Mouse (Mus musculus) kidney, postnatal 14 days (tissue): ENCODE measurements around the gene Radil.
A peak's percentile ranks its signal among the peaks of the same experiment; 100 is the strongest.

Experiments used
- DNase-seq: peaks from one replicate; pipeline ENCODE4 v3.0.0; 2022; ENCODE audit warnings: mixed read lengths

The Radil gene

DNA sequence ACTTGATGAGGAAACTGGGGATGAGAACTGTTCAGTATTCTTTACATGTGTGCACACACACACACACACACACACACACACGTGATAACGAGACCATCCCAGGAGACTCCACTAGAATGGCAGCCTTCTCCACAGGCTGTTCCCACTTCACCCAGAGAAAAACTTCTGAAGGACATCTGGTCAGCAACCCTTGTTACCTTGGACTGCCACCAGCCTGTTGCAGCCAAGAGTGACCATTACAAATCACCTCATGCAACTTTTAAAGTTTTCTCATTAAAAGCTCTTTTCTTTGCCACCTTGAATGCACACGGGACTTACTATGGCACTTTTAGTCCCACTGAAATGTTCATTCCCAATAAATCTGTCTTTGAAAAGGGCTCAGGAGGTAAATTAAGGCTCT, 13.6 kb downstream of the Radil start:
- DNase-seq = peak; percentile 24

DNA sequence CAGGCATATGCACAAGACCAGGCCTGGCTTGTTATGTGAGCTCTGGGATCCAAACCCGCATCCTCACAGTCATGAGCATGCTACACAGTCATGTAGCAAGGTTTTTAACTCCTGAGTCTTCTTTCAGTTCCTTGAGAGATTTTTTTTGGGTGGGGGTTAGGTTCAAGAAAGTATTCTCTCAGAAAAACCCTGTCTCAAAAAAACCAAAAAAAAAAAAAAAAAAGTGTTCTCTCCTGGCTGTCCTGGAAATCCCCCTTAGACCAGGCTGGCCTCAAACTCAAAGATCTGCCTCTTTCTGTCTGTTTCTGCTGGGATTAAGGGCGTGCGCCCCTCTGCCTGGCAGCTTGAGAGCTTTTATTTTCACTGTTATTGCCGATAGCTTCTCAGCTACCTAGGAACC, 15.5 kb downstream of the Radil start:
- DNase-seq = no peak

DNA sequence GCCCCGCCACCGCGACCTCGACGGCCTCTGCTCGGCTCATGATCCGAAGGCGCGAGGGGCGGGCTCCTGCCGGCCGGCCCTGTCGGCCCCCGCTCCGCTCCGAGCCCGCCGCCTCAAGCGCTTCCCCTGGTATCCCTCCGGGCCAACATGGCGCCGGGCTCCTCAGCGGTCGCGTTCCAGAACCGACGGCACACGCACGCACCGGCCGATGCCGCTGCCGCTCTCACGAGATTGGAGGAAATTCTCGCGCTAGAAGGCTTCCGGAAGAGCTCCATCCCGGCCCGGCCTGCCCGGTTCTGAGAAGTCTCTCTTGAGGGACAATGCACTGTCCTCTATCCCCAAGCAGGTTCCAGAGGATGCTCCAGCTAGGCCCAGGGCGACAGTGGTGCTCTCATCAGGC, 21.0 kb downstream of the Radil start, which contains the start of gene Papolb:
Gene Papolb (minus strand): TSS at position 162 of the 400 bp plus-strand sequence.
- DNase-seq = no peak

DNA sequence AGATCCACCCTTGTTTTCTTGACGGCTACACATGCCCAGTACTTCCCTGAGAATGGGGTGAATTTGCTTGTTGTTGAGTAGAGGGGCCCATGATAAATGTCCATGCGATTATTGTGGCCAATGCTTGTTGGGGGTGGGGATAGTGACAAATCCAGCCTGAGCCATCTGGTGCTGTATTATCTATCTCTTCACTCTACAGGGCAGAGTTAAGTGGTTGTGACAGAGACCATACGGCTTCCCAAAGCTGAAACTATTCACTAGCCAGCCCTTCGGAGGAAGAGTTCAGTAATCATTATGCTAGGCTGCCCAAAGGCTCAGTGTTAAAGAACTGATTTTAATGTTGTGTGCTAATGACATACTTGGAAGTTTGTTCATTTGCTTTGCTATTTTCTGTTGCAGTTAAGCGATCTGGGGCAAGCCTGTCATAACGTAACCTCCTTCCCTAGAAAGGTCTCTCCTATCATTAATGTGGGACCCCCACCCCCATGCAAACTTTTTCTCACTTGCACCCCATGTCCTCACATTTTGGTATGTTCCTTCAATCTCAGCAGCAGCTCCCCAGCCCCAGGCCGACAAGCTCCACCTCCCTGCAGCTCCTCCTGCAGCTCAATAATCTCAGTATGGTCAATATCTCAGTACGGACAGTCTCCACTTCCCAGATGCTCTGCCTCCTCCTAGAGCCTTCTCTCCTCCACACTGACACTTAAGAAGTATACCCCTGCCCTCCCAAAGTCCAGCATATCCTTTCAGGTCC, 26.0 kb downstream of the Radil start:
- DNase-seq = no peak

DNA sequence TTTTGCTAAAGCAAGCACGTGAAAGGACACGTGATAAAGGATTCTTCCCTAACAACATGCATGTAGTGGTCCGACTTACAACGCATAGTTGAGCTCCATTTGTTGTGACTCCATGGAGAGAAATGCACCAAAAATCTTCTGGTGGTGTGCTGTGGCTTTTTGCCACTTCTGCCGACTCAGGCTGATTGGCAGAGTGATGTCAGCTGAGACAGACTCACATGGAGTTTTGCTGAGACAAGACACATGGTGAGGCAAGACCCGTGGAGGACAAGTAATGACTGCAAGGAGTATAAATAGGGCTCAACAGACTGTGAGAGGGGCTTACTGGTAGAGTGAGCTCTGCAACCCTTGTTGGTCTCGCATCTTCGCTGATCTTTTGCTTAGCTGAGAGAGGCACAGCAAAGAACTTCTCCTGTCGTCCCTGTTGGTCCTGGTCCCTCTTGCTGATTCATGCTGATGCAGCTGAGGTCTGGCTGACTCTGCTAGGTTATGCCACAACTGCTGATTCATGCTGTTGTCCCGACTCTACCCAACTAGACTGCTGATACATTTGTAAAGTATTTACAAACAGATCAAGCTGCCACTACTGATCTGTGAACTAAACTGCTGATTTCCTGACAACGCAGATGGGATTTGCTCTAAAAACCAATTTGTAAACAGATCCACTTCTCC, 29.6 kb downstream of the Radil start:
- DNase-seq = no peak

DNA sequence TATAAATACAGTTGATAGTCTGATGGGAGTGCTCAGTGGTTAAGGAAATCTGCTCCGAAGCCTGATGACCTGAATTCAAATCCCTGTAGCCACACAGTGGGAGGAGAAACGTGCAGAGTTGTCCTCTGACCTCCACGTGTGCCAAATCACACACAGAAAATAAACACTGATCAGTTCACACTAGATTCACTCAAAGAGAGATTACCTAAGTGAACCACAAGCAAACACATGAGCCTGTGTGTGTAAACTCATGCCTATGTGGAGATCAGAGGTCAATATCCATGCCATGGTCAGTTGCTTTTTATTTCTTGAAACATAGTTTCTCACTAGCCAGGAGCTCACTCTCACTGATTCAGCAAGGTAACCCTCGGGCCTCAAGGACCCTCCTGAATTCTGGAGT, 30.5 kb downstream of the Radil start:
- no peak for DNase-seq

DNA sequence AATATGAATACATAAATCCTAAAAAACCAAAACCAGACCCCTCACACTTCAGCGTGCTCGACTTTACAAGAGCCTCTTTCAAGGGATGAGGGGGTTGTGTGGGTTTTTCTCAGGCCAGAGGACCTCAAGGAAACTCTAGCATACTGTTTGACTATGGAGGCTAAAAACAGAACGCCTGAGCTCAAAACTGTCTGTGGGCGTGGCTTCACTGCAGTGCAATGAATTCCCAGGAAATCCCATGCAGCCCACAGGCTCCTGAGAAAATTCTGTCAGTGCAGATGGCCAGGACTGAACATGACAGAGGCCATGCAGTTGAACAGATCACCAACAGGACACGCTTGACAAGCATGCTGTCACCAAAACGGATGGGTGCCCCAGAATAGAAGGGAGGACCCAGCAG, 31.9 kb downstream of the Radil start:
- DNase-seq = no peak

DNA sequence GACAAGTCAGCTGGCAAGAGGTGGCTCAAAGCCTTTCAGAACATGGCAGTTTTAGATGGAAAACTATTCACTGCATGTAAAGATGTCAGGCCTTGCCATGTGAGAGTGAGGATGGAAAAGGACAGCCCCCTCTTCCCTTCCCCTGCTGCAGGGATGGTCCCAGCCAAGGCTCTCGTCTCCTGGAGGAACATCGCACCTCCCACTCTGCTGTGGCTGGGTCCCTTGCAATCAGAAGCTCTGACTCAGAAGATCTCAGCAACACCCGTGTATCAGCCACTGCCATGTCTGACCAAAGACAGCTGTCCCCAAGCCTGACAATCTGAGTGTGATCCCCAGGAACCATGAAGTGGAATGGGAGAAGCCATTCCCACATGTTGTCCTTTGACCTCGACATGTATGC, 38.8 kb downstream of the Radil start:
- no peak for DNase-seq

DNA sequence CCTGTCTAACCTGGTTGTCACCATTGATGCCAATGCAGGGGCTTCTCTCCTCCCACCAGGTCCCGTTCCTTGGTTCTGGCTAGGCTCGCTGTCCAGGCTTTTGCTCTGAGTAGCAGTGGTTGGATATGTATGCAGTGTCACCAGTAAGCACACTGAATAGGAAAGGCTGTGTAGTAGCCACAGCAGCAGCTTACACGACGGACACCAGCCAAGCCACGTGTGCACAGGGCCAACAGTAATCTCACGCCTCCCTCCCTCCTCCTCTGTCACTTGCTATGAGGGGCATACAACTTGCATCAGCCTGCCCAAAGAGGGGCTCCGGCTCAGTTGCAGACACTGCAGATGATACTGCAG, 40.9 kb downstream of the Radil start:
- no peak for DNase-seq

DNA sequence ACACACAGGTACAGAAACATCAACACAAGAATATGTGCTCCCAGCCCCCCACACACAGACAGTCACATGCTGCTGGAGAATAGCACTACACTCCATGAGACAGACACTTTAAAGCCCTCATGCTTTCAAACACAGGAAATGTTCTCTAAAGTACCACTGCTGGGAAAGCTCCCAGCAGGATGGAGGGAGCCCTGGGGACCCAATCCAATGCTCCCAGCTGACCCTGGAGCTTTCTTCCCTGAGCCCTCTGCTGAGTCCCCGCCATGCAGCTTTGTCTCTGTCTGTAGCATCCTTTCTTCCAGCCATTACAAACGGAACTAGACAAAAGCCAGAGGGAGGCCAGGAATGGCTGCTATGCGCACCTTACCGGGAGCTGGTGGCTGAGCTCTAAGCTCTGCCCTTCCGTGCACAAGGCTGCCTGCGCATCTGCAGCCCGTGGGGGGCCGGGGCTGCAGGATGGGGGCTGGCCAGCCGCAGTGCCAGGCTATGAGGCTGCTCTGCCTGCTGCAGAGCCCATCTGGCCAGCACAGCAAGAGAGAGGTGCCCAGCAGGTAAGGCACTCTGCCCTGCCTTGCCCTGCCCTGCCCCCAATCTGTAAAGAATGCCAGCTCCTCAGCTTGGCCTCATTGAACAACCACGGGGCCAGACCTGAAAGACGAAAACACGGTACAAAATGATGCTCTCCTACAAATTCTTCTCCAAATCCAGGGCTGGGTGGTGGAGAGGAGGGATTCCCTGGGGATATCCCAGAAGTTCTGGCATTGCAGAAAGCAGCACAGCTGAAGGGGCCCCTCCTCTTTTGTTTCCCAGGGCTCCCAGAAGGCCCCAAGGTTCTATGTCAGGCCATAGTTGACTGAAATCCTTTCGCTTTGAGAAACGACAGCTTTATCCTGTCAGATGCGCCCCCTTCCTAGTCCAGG, 41.5 kb downstream of the Radil start:
- peak; percentile 28 for DNase-seq

DNA sequence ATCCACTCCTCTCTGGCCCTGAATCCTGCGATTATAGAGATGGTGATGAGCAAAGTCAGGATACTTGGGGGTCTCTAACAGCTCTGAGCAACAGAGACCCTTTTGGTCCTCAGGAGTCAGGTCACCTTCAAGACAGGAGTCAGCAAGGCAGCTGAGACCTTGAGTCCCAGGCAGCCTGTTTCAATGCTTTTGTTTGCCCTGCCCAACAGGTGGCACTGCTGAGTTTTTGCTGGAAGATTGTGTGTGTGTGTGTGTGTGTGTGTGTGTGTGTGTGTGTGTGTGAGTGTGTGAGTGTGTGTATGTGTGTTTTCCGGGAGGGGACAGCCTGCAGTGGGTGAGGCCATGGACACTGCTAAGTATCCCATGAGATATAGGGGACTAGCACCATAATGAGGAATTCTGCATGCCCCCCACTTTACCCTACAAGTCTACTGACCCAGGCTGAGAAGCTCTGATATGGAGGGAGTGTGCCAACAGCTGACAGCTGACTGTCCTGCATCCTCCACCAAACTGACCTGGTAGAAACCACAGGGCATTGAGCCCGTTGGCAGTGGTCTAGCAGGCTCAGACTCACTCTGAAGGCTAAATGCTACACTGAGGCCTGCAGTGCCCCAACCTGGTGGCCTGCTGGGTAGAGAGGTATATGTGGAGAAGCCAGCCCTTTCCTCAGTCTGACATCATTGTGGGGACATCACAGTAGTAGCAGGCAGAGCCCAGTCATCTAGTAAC, 45.0 kb downstream of the Radil start:
- DNase-seq = no peak

DNA sequence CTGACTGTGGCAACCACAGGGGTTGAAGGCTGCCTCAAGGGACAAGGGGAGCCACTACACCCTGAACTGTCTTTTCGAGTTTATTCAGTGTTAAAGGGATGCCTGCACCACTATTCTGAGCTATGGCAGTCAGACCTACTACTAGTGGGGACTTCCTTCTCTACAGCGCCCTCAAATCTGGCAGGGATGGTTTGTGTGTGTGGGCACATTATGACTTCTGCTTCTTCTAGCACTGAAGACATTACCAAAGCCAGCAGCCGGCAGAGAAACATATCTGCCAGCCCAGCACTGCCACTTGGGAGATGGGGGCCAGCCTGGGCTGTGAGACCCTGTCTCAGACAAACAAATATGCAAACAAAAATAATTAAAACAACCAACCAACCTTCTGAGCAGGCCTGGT, 46.7 kb downstream of the Radil start:
- no peak for DNase-seq

DNA sequence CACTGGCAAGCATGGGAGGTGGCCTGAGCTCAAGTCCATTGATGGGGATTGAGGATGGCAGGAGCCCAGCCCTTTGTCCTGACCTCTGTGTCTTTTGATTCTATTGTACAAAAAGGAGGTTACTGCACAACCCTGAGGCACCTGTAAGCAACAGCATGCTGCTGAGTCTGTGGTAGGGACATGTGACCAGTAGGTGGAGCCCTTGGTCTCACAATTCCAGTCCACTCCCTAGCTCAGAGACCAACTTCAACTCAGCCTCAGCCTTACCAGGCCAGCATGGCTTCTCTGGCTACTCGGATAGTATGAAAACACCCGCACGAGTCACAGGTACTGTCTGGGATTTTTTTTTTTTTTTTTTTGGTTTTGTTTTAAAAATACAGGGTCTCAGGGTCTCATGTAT, 48.5 kb downstream of the Radil start:
- peak; percentile 88 for DNase-seq

DNA sequence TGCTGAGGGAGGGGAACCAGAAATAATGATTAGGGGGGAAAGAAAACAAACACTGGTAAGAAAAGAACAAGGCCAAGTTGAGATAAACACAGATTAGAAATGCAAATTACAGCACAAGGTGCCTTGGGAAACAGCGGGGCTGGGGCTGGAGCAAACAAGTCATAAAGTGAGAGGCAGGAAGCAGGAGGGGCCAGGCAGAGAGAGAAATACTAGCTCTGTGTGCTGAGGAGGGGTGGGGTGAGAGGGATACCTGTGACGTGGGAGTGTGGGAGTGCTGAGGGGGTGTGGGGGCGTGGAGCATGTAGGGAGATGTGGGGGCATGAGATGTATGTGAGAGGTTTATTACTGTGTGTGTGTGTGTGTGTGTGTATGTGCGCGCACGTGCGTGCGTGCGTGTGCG, 50.0 kb downstream of the Radil start:
- DNase-seq = no peak

DNA sequence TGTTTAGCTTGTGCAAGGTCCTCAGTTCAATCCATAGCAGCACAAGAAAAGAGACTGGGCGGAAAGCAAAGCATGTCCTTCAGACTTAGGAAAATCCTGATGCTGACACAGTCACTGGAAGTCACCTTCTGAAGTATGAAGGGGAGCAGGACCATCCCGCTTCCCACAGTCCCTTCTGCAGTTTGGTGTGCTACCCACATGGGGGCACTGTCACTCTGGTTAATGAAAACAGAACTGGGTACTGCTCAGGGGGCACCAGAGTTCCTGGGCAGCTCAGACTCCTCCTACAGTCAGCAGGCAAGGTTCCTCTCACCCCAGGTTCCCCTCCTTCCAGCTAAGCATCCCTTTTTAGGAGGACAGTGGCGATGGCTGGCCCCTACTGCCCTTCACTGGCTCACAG, 51.9 kb downstream of the Radil start:
- DNase-seq = peak; percentile 36

DNA sequence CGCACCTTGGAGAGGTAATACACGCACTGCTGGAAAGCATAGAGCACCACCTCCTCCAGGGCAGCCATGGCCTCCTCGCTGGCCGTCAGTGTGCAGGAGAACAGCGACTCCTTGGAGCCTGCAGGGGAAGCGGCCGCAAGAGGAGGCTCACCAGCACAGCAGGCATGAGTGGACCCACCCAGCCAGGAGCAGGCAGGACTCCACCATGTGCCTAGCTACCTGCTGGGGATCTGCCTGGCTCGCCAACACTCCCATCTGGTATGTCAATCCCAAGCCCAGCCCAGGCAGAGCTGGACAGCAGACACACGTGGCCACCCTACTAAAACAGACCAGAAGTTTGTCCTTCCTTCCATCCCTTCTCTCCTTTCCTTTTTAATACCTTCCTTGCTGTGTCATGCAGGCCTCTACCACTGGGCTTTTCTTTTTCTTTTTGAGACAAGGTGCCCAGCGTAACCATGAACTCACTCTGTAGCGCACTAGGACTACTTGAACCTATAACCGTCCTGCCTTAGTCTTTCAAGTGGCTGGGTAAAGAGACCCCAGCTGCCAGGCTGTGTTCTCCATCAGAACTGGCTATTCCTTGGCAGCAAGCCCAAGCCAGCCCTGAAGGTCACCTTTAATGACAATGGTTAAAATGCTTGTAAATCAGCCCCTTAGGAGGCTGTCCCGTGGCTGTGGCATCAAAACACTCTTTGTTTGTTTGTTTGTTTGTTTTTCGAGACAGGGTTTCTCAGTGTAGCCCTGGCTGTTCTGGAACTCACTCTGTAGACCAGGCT, 55.4 kb downstream of the Radil start:
- DNase-seq = no peak

DNA sequence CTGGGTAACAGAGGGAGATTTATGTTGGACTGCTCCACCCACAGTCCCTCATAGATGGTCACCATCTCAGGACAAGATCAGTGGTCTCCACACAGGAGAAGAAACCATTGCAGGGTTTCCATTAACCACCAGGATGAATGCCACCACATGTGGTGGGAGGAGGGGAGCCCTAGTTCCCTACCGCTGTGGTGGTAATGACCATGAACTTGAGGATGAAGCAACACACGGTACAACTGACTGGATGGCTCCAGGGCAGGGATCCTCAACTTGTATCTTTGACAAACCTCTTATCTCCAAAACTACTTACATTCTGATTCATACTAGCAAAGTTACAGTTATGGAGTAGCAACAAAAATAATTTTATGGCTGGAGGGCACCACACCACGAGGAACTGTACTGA, 57.6 kb downstream of the Radil start:
- DNase-seq = no peak

DNA sequence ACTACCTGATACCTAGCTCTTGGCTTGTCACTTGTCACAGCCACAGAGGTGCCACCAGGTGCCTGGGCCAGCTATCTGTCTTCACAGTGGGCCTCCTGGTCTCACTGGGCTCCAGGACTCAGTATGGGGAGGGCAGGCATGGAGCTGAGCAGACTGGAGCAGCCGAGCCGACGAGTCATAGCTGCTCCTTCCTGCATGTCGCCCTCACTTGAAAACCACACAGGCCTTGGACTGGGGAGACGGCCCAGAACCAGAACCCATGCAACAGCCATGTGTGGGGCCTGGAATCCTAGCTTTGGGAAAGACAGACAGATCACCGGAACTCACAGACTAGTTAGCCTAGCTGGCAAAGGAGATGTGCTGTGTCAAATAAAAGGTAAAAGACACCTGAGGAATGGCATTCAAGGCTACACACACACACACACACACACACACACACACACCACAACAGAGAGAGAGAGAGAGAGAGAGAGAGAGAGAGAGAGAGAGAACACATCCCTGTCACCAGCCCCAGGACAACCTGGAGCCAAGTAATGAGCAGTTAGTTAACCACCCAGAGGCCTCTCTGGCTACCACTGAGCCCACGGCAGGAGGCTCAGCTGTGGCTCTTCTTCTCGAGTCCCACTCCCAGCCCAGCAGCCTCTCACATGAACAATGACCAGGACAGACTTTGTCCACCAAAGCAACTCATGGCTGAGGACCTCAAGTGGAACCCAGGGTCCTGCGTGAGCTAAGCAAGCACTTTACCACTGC, 60.8 kb downstream of the Radil start:
- no peak for DNase-seq

DNA sequence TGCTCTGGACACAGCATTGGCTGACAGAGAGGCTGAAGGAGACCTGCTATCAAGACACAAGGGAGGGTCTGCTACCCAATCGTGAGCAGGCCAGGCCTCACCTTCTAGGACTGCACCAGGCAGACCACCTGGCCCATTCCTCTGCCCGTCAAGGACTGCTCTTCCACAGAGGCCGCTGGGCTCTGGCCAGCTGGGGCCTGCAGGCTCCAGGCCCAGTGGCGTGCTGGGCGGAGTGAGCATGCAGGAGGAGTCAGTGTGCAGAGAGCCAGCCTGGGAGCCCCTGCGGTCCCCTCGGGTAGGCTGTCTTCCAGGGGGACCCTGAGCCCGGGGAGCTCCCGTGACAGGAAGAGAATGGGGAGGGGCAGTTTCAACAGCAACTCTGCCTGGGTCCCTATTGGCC, 64.2 kb downstream of the Radil start:
- no peak for DNase-seq

DNA sequence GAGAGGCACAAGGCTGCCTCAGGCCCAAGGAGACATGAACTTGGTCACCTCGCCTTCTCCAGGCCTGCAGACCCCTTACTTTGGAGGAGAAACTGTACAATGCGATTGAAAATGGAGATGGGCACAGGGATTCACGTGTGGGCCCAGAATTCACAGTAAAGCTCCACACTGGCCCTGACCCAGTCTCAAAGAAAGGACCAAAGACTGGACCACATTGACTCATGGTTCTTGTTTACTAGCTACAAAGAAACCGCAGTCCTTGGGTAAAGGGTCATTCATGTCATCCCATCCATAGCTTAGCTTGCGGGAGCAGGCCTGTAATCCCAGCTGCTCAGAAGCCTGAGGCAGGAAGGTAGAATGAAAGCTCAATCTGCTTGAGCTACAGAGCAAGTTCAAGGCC, 67.3 kb downstream of the Radil start:
- no peak for DNase-seq

DNA sequence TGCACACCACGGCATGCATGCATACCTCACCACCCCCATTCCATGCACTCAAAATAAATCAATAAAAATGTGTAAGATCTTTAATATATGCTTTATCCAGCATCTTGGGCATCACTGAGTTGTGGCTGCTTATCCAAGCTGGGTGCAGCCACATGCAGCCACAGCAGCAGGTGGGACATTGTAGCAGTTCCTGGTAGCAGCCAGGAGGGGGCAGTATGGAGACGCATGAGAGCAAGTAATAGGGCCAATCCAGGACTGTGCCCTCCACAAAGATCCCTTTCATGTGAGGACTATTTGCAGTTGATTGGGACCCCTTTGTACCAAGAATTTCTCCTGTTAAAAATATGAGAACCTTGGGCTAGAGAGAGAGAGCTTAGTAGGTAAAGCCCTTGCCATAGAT, 68.4 kb downstream of the Radil start:
- DNase-seq = no peak
